Mouse (Mus musculus) heart, embryonic 14.5 days (tissue): ENCODE measurements around the gene Eif4e1b. TPM values are rescaled to one million over a fixed set of nuclear protein-coding genes. Genes with fewer than 3 reads are reported as not detected.

Source experiments
- ATAC-seq: fragments of 200-750 bp; cut with Nextera tagmentation; 2 replicates; pipeline ENCODE4 v1.8.0; 2017; ENCODE audit warnings: low read depth, moderate TSS enrichment; ENCODE audit not compliant: insufficient number of reproducible peaks, insufficient read depth, low FRiP score
- H3K27ac ChIP-seq, 2 experiments: fragments of 200-500 bp in 1 of 2; fragments of 300-500 bp in 1 of 2; sonication (generic) in 1 of 2; replicated peaks in 1 of 2; 2 replicates each; pipeline ENCODE4 v1.5.1; 2012 to 2014; ENCODE audit warnings: low read depth in 2 of 2, low read length in 2 of 2, control low read depth in 1 of 2, mild to moderate bottlenecking in 1 of 2, mixed read lengths in 1 of 2; ENCODE audit not compliant: control insufficient read depth in 1 of 2, insufficient read depth in 1 of 2
- H3K27me3 ChIP-seq: fragments of 300-500 bp; sonication (generic); 2 replicates; pipeline ENCODE4 v1.6.1; 2014; ENCODE audit warnings: mild to moderate bottlenecking, low read length, control low read depth; ENCODE audit not compliant: control insufficient read depth, insufficient read depth
- H3K36me3 ChIP-seq: fragments of 300-500 bp; sonication (generic); 2 replicates; pipeline ENCODE4 v1.6.1; 2014; ENCODE audit warnings: mild to moderate bottlenecking, control low read depth, low read length, mixed read lengths; ENCODE audit not compliant: control insufficient read depth, insufficient read depth
- H3K4me1 ChIP-seq, 2 experiments: fragments of 200-500 bp in 1 of 2; fragments of 300-500 bp in 1 of 2; sonication (generic) in 1 of 2; 2 replicates each; pipeline ENCODE4 v1.6.1; 2012 to 2014; ENCODE audit warnings: low read length in 2 of 2, control low read depth in 1 of 2, mixed read lengths in 1 of 2; ENCODE audit not compliant: control insufficient read depth in 2 of 2, insufficient read depth in 2 of 2
- H3K4me2 ChIP-seq: fragments of 300-500 bp; sonication (generic); 2 replicates; pipeline ENCODE4 v1.6.1; 2014; ENCODE audit warnings: mild to moderate bottlenecking, low read length
- H3K4me3 ChIP-seq, 2 experiments: fragments of 200-500 bp in 1 of 2; fragments of 300-500 bp in 1 of 2; sonication (generic) in 1 of 2; 2 replicates each; pipeline ENCODE4 v1.5.1; 2012 to 2014; ENCODE audit warnings: low read length in 2 of 2, mild to moderate bottlenecking in 2 of 2, control low read depth in 1 of 2, low read depth in 1 of 2, moderate library complexity in 1 of 2; ENCODE audit not compliant: control insufficient read depth in 1 of 2, insufficient read depth in 1 of 2
- H3K9ac ChIP-seq: fragments of 300-500 bp; sonication (generic); 2 replicates; pipeline ENCODE4 v1.6.1; 2014; ENCODE audit warnings: mild to moderate bottlenecking, low read length
- H3K9me3 ChIP-seq: fragments of 300-500 bp; sonication (generic); 2 replicates; pipeline ENCODE4 v1.6.1; 2016; ENCODE audit warnings: low read length, control low read depth; ENCODE audit not compliant: control insufficient read depth
- WGBS: fragments of 180-500 bp; shearing (Covaris S2); extraction: QIAGEN DNeasy Blood & Tissue Kit; methylation state at CpG from one replicate; pipeline ENCODE4 v1.1.7; 2014; 5-methylcytosine and 5-hydroxymethylcytosine counted together
- polyA plus RNA-seq: library from polyadenylated mRNA; unstranded; fragments of >200 nt; fragmentation: Nextera tagmentation; extraction: Ambion mirVana; gene quantifications from 2 replicates; pipeline ENCODE4 v1.2.1, GENCODE M21; 2014

Gene Eif4e1b
- polyA plus RNA-seq, 1 experiment from 2014 or later, result not detected

DNA sequence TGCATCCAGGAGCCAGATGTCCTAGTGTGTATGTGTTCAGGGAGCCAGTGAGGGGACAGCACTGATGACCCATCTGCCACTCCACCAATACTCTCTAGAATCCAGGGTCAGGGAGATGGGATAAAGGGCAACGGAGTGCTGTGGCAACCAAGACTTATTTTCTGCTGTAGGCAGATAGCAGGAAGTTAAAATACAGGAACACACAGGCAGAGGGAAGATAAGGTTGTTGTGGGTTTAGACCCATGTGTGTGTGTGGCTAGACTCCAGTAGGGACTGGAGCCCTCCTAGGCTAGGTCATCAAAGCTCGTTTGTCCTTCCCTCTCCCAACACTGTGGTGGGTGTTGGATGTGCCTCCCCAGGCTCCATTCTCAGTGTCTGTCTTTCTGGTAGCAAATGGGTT is 38.1 kb downstream of the Eif4e1b start:
- H3K4me2 ChIP-seq, result no peak overlapping the region
- no peaks in the 10 kb centered on the region for H3K36me3 ChIP-seq
- no peak overlapping the region for H3K27ac ChIP-seq
- H3K4me1 ChIP-seq, result peaks cover 2 to 8% of the 10 kb centered on the region in 2 experiments; a peak in 1 of 4 replicates
- H3K27me3 ChIP-seq, result no peaks in the 10 kb centered on the region
- H3K9ac ChIP-seq, result no peak overlapping the region
- no peaks in the 10 kb centered on the region for H3K9me3 ChIP-seq
- WGBS, result 63% methylated on average over 2 of the region's 2 CpGs
- ATAC-seq, result no peak
- H3K4me3 ChIP-seq, result no peak overlapping the region

DNA sequence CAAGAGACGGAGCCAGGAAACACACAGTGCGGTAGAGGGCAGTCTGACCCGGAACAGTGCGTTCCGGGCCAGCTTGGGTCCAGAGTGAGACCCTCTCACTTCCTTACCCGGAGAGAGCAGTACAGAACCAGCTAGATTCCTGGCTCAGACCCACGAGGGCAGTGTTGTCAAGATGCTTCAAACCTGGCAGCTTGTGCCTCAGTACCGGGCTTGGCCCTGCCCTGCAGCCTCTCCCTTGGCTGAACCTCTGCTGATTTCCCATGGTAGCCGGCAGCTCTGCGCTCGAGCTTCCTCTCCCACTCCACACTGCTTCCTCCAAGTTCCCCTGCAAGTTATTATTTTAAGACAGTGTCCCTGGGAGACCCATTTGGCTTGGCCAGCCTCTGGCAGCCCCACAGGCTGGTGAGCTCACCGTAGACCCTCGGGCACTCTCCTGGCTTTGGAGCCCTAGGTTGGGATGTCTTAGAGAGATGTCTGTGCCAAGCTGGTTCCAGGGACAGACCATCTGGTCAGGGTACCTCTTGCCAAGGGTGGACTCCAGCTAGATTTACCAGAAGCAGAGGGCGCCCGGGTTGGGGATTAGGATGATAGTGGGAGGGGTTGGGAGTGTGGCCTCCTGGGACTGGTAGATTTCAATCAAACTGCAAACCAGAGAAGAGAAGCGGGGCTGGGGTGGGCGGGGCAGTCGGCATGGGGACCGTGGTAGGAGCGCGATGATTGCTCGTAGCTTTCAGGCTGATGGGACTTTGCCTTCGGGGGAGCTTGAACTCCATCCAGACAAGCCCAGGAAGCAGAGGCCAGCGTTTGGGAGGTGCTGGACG is 40.5 kb downstream of the Eif4e1b start:
- ATAC-seq, result no peak
- Histone ChIP-seq H3K9me3 (no peaks in the 10 kb centered on the region), H3K4me2 (peak overlapping the region; percentile 45), H3K27ac (no peak overlapping the region), H3K4me1 (peaks cover 0 to 6% of the 10 kb centered on the region in 2 experiments; a peak in 1 of 4 replicates), H3K9ac (no peak overlapping the region), H3K27me3 (no peaks in the 10 kb centered on the region), H3K36me3 (no peaks in the 10 kb centered on the region), H3K4me3 (peak overlapping the region in 1 of 2 experiments; percentile 5; a peak in 1 of 4 replicates)
- WGBS, result 17% methylated on average over 25 of the region's 25 CpGs

DNA sequence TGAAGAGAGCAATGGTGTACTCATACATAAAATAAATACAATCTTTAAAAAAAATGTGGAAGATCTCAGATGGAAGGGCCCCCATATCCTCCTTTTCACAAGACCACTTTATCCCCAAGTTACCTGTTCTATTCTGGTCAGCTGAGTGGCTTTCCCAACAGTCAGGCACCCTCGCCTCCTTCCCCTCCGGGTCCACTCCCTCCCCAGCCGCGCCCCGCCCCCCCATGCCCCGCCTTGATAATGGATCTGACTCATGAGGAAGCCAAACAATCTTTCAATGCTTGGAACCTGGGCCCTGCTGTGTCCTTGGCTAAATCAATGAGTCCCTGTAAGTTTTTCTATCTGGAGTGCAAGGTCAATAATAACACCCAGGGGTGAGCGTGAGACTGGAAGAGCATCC is 44.2 kb downstream of the Eif4e1b start:
- WGBS, result 35% methylated on average over 7 of the region's 7 CpGs
- H3K27me3 ChIP-seq, result no peaks in the 10 kb centered on the region
- no peak overlapping the region for H3K4me2 ChIP-seq
- no peak overlapping the region for H3K4me3 ChIP-seq
- no peak overlapping the region for H3K27ac ChIP-seq
- peaks cover 0 to 9% of the 10 kb centered on the region in 2 experiments; a peak in 1 of 4 replicates for H3K4me1 ChIP-seq
- no peak for ATAC-seq
- no peaks in the 10 kb centered on the region for H3K36me3 ChIP-seq
- no peaks in the 10 kb centered on the region for H3K9me3 ChIP-seq
- H3K9ac ChIP-seq, result no peak overlapping the region

DNA sequence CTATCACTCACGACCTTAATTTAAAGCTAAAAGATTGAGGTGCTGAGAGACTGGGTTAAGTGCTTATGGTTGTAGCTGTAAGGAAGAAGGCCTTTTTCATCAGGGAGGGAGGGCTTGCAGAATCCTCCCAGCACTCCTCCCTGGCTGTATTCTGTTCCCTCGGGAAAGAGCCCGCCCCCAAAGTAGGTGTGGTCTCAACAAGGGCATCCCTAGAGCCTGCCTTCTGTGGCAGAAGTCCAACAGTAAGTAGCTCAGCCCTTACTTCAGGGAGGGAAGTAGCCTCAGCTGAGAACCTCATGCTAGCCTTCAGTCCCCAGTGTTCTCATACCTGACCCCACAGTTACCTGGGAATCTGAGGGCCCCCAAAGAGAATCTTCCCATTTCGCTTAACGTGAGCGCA is 44.7 kb downstream of the Eif4e1b start:
- H3K9ac ChIP-seq, result no peak overlapping the region
- no peak overlapping the region for H3K27ac ChIP-seq
- H3K27me3 ChIP-seq, result no peaks in the 10 kb centered on the region
- WGBS, result 51% methylated on average over 6 of the region's 6 CpGs
- no peaks in the 10 kb centered on the region for H3K36me3 ChIP-seq
- H3K9me3 ChIP-seq, result no peaks in the 10 kb centered on the region
- H3K4me3 ChIP-seq, result no peak overlapping the region
- no peak; the same call in 1 of the 2 replicates for ATAC-seq
- peaks cover 0 to 9% of the 10 kb centered on the region in 2 experiments; a peak in 1 of 4 replicates for H3K4me1 ChIP-seq
- H3K4me2 ChIP-seq, result no peak overlapping the region

DNA sequence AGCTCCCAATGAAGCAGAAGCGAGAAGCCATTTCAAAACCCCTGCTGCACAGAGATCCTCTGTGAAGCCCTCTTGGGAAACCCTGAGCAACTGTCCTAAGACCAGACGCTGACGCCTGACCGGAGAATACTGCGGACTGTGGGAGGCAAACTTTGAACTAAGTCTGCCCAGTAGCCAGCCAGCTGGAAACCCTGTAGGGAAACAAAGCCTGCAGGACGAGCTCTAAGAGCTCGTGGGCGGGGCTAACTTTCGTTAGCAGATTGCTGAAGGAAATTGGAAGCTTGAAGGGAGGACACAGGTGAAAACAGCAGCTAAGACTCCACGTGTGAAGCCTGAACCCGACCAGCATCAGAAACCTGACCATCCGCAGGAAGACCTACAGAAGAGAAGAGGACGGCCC is 45.7 kb downstream of the Eif4e1b start:
- Histone ChIP-seq H3K4me2 (no peak overlapping the region), H3K36me3 (no peaks in the 10 kb centered on the region), H3K4me1 (peaks cover 0 to 6% of the 10 kb centered on the region in 2 experiments; a peak in 1 of 4 replicates), H3K9ac (no peak overlapping the region), H3K4me3 (no peak overlapping the region), H3K27ac (no peak overlapping the region), H3K27me3 (no peaks in the 10 kb centered on the region), H3K9me3 (no peaks in the 10 kb centered on the region)
- ATAC-seq, result no peak
- WGBS, result 4% methylated on average over 13 of the region's 13 CpGs

DNA sequence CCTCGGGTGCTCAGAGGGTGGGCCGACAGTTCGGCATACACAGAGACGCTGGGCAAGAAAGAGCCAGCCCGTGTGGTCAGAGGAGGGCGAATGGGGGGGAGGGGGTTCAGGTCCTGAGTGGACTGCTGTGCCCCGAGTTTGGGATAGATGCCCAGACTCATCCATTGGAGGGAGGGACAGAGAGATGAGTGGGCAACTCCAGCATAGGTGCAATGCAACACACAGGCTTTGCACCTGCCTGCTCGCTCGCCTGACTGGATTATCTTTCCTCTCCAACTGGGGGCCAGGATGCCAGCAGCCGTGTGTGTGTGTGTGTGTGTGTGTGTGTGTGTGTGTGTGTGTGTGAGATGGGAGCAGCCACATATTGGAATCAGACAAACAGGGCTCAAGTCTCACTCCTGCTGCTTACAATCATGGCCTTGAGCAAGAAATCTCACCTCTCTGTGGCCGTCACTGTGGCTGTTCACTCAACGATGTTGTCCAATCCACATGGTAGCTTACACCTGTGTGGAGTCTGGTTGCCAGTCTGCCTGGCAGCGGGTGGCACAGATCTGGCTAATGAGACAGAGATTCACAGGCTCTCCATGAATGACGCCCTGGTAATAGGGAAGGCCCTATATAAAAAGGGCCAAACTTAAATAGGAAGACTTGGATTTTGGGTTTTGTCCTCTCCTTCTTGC is 52.7 kb downstream of the Eif4e1b start:
- H3K9ac ChIP-seq, result no peak overlapping the region

DNA sequence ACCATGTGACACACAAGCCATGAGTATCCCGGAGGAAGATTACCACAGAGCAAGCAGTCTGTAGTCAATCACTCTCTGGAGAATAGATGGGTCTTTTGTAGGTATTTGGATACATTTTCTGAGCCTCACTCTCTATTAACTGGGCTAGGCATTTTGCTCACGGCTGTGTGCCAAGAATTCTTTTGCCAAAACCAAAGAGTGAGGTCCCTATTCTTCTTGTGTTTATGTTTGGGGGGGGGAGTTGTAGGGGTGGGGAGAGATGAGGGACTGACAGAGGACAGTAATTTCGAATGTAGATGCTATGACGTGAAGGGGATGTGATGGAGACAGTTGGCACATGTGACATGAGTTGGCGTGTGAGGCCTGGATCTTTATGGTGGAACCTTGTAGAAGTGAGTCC is 53.3 kb downstream of the Eif4e1b start:
- H3K9ac ChIP-seq, result no peak overlapping the region
- H3K4me2 ChIP-seq, result no peak overlapping the region
- 67% methylated on average over 5 of the region's 5 CpGs for WGBS
- no peaks in the 10 kb centered on the region; a peak in 1 of 4 replicates for H3K4me1 ChIP-seq
- H3K4me3 ChIP-seq, result no peak overlapping the region
- 0 out of 2 replicates have a peak, but pooled peaks cover 6% of the 10 kb centered on the region for H3K9me3 ChIP-seq
- H3K27me3 ChIP-seq, result peaks cover 9% of the 10 kb centered on the region; the same call in 1 of the 2 replicates
- H3K27ac ChIP-seq, result no peak overlapping the region
- no peak for ATAC-seq
- no peaks in the 10 kb centered on the region for H3K36me3 ChIP-seq

More for the DNA sequence above, 52.7 kb downstream of the Eif4e1b start:
- Histone ChIP-seq H3K9me3 (0 out of 2 replicates have a peak, but pooled peaks cover under 1% of the 10 kb centered on the region), H3K36me3 (no peaks in the 10 kb centered on the region), H3K4me3 (no peak overlapping the region), H3K27me3 (peaks cover 9% of the 10 kb centered on the region; the same call in 1 of the 2 replicates), H3K4me1 (no peaks in the 10 kb centered on the region; a peak in 1 of 4 replicates), H3K4me2 (no peak overlapping the region), H3K27ac (no peak overlapping the region)
- 72% methylated on average over 14 of the region's 14 CpGs for WGBS
- no peak for ATAC-seq
